Mouse (Mus musculus) monocyte, adult 5-6 weeks (primary cell): Measurements from ENCODE around the gene Acsbg2. TPM values are rescaled to one million over a fixed set of nuclear protein-coding genes. Genes with fewer than 3 reads are reported as not detected.

Source experiments
- total RNA-seq: library from RNA; stranded (forward); fragments of 200-1000, 200-491, 200-594 nt; gene quantifications from 3 replicates; pipeline ENCODE4 v1.2.3, GENCODE M21; 2017

The Acsbg2 gene
- total RNA-seq, 1 experiment from 2014 or later: not detected

Other genes starting within 250 kb of the Acsbg2 start
- gene Lonp1, start 247.6 kb downstream of the Acsbg2 start, total RNA-seq: 33.2 to 46.1 TPM (median 34.8 TPM) in 3 replicates
- 0.38 to 1.7 TPM in 2 of 3 replicates, not detected in the other for gene Catsperd, start 246.3 kb downstream of the Acsbg2 start, total RNA-seq
- gene Ranbp3, start 201.2 kb downstream of the Acsbg2 start, total RNA-seq: 55.6 to 66.4 TPM (median 62.1 TPM) in 3 replicates
- 66.7 to 91.2 TPM (median 74.2 TPM) in 3 replicates for gene Ndufa11, start 156.7 kb downstream of the Acsbg2 start, total RNA-seq
- 5.0 to 6.0 TPM (median 5.0 TPM) in 3 replicates for gene Vmac, start 156.4 kb downstream of the Acsbg2 start, total RNA-seq
- not detected in 3 replicates for gene Nrtn, start 116.9 kb downstream of the Acsbg2 start, total RNA-seq
- 15.0 to 22.2 TPM (median 19.2 TPM) in 3 replicates for gene Dus3l, start 109.7 kb downstream of the Acsbg2 start, total RNA-seq
- gene Prr22, start 104.2 kb downstream of the Acsbg2 start, total RNA-seq: 0.29 to 0.49 TPM in 2 of 3 replicates, not detected in the other
- gene Rfx2, start 43.4 kb downstream of the Acsbg2 start, total RNA-seq: 4.7 to 8.2 TPM (median 6.6 TPM) in 3 replicates
- not detected in 3 replicates for gene 1700061G19Rik, start 1.0 kb upstream of the Acsbg2 start, total RNA-seq
- gene Mllt1, start 61.0 kb upstream of the Acsbg2 start, total RNA-seq: 7.0 to 20.4 TPM (median 8.3 TPM) in 3 replicates
- gene Acer1, start 107.7 kb upstream of the Acsbg2 start, total RNA-seq: not detected in 3 replicates
- gene Clpp, start 115.9 kb upstream of the Acsbg2 start, total RNA-seq: 12.3 to 27.6 TPM (median 13.8 TPM) in 3 replicates
- gene Alkbh7, start 122.9 kb upstream of the Acsbg2 start, total RNA-seq: 8.0 to 11.9 TPM (median 9.8 TPM) in 3 replicates
- not detected in 3 replicates for gene Pspn, start 125.6 kb upstream of the Acsbg2 start, total RNA-seq
- 81.4 to 95.0 TPM (median 83.1 TPM) in 3 replicates for gene Gtf2f1, start 136.8 kb upstream of the Acsbg2 start, total RNA-seq
- gene Gm17949, start 137.0 kb upstream of the Acsbg2 start, total RNA-seq: not detected in 3 replicates
- 25.1 to 60.3 TPM (median 33.8 TPM) in 3 replicates for gene Khsrp, start 157.1 kb upstream of the Acsbg2 start, total RNA-seq
- not detected in 3 replicates for gene Slc25a41, start 167.2 kb upstream of the Acsbg2 start, total RNA-seq
- 1.4 TPM in 1 of 3 replicates, not detected in the others for gene Crb3, start 184.7 kb upstream of the Acsbg2 start, total RNA-seq
- 0.21 to 1.7 TPM (median 1.3 TPM) in 3 replicates for gene Slc25a23, start 185.4 kb upstream of the Acsbg2 start, total RNA-seq
- gene Dennd1c, start 204.1 kb upstream of the Acsbg2 start, total RNA-seq: 32.3 to 86.7 TPM (median 48.3 TPM) in 3 replicates
- 0.58 to 1.4 TPM in 2 of 3 replicates, not detected in the other for gene Tubb4a, start 213.3 kb upstream of the Acsbg2 start, total RNA-seq
- gene Tnfsf9, start 230.9 kb upstream of the Acsbg2 start, total RNA-seq: 0.57 to 1.3 TPM (median 1.2 TPM) in 3 replicates